Mouse (Mus musculus): ENCODE data around the gene Ephb6. TPM values are rescaled to one million over a fixed set of nuclear protein-coding genes. Genes with fewer than 3 reads are reported as not detected.

Gene Ephb6
- polyA plus RNA-seq, 1 experiment from 2014 or later, result 20.2 TPM

GRCm38 (mm10) chr6:41628180-41628579 is 22.9 kb downstream of the Ephb6 start:
- no peaks in the 10 kb centered on the region for H3K4me1 ChIP-seq (replicated peaks)

DNA sequence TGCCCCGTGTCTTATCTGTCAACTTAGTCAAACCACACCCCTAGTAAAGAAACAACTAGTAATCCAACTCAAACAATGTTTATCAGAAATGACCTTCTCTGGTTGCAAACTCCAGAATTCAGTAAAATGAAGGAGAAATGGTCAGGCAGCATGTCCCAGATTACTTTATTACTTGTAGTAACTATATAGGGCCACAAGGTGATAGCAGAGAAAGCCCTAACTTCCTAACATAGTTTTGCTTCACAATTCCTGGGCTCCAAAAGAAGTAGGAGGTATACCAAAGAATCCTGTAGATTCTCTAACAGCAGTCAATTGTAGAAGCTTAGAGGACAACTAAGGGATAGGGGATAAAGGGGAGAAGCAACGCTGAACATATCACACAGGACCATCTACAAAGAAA is 25.5 kb downstream of the Ephb6 start:
- no peaks in the 10 kb centered on the region for H3K9me3 ChIP-seq
- no peaks in the 10 kb centered on the region for H3K36me3 ChIP-seq
- no peak overlapping the region for H3K4me3 ChIP-seq (replicated peaks)
- no peak overlapping the region for H3K9ac ChIP-seq (replicated peaks)
- H3K4me1 ChIP-seq (replicated peaks), result no peaks in the 10 kb centered on the region
- no peak overlapping the region for H3K27ac ChIP-seq
- ATAC-seq (ENCODE audit: insufficient number of reproducible peaks, insufficient read depth, low FRiP score, low TSS enrichment, low read depth), result no peak
- WGBS, result 73% methylated on average over 2 of the region's 2 CpGs
- no peak overlapping the region for H3K4me2 ChIP-seq
- no peaks in the 10 kb centered on the region for H3K27me3 ChIP-seq

More at GRCm38 (mm10) chr6:41628180-41628579, 22.9 kb downstream of the Ephb6 start:
- Histone ChIP-seq H3K27ac (no peak overlapping the region), H3K9ac (replicated peaks) (no peak overlapping the region), H3K9me3 (no peaks in the 10 kb centered on the region), H3K4me2 (no peak overlapping the region), H3K36me3 (no peaks in the 10 kb centered on the region), H3K4me3 (replicated peaks) (no peak overlapping the region), H3K27me3 (no peaks in the 10 kb centered on the region)
- ATAC-seq (ENCODE audit: insufficient number of reproducible peaks, insufficient read depth, low FRiP score, low TSS enrichment, low read depth), result no peak
- WGBS, result 64% methylated on average over 1 of the region's 1 CpGs

GRCm38 (mm10) chr6:41631549-41631948 is 26.3 kb downstream of the Ephb6 start:
- Histone ChIP-seq H3K4me1 (replicated peaks) (no peaks in the 10 kb centered on the region), H3K9me3 (no peaks in the 10 kb centered on the region), H3K4me2 (no peak overlapping the region), H3K4me3 (replicated peaks) (no peak overlapping the region), H3K27me3 (no peaks in the 10 kb centered on the region), H3K36me3 (no peaks in the 10 kb centered on the region), H3K27ac (no peak overlapping the region), H3K9ac (replicated peaks) (no peak overlapping the region)
- ATAC-seq (ENCODE audit: insufficient number of reproducible peaks, insufficient read depth, low FRiP score, low TSS enrichment, low read depth), result no peak
- 87% methylated on average over 4 of the region's 4 CpGs for WGBS

GRCm38 (mm10) chr6:41635211-41635610 is 29.9 kb downstream of the Ephb6 start:
- Histone ChIP-seq H3K4me2 (no peak overlapping the region), H3K9ac (replicated peaks) (no peak overlapping the region), H3K4me3 (replicated peaks) (no peak overlapping the region), H3K27ac (no peak overlapping the region), H3K36me3 (no peaks in the 10 kb centered on the region), H3K27me3 (no peaks in the 10 kb centered on the region), H3K4me1 (replicated peaks) (no peaks in the 10 kb centered on the region), H3K9me3 (no peaks in the 10 kb centered on the region)
- 71% methylated on average over 1 of the region's 1 CpGs for whole genome bisulfite sequencing
- ATAC-seq (ENCODE audit: insufficient number of reproducible peaks, insufficient read depth, low FRiP score, low TSS enrichment, low read depth), result no peak

GRCm38 (mm10) chr6:41636178-41636577 is 30.9 kb downstream of the Ephb6 start, which contains the start of gene Trpv6:
TSS of gene Trpv6 (minus strand) at chr6:41636405.
- peak within 1 kb of the TSS; percentile 4; the same call in 1 of the 2 replicates for H3K4me2 ChIP-seq
- H3K4me1 ChIP-seq (replicated peaks), result no peaks in the 10 kb centered on the region
- H3K27ac ChIP-seq, result no peak within 1 kb of the TSS
- H3K27me3 ChIP-seq, result no peaks in the 10 kb centered on the region
- 9% methylated on average over 5 of the region's 5 CpGs for WGBS
- no peaks in the 10 kb centered on the region for H3K36me3 ChIP-seq
- no peaks in the 10 kb centered on the region for H3K9me3 ChIP-seq
- H3K4me3 ChIP-seq (replicated peaks), result no peak within 1 kb of the TSS
- no peak within 1 kb of the TSS for H3K9ac ChIP-seq (replicated peaks)
- no peak for ATAC-seq (ENCODE audit: insufficient number of reproducible peaks, insufficient read depth, low FRiP score, low TSS enrichment, low read depth)

DNA sequence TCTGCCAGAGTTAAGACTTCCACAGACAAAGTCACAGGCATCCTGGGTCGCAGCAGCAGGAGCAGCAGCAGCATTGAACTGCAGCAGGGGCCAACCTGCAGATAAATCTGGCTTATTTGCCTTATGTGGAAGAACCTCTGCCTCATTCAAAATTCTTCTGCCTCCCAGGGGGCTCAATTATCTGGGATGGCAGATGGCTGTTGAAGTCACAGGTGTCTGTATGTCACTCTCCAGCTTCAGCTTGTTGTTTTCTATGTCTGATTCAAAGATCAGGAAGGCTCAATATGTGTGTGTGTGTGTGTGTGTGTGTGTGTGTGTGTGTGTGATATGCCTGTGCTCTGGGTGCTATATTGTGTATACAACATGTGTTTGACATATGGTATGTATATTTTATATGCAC is 32.1 kb downstream of the Ephb6 start:
- WGBS, result 24% methylated on average over 1 of the region's 1 CpGs
- ATAC-seq (ENCODE audit: insufficient number of reproducible peaks, insufficient read depth, low FRiP score, low TSS enrichment, low read depth), result no peak

DNA sequence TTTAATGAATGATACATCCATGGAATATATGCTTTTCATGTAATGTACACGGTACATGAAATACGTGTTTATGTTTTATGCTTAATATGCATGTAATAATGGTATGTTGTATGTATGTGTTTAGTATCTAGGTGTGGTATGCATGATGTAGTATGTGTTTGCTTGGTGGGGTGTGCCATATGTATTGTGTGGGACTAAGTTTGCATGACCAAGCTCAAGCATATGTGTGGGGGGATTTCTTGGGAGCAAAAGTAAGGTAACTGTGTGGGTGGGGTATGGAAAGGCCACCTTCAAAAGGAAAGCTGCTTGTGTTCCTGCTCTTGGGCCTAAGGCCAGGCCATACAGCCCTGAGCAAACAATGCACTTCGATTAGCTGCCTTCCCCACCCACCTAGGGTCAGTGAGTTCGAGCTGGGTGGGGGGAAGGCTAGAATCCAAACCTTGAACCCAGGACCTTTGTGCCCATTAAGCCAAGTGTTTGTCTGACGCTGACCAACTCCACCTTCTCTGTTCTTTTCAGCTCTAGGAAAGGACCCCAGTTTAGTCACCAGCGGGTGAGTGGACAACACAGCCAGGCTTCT is 32.7 kb downstream of the Ephb6 start:
- Histone ChIP-seq H3K4me2 (no peak overlapping the region), H3K4me1 (replicated peaks) (no peaks in the 10 kb centered on the region), H3K27ac (no peak overlapping the region), H3K27me3 (no peaks in the 10 kb centered on the region), H3K9ac (replicated peaks) (no peak overlapping the region), H3K4me3 (replicated peaks) (no peak overlapping the region), H3K9me3 (no peaks in the 10 kb centered on the region), H3K36me3 (no peaks in the 10 kb centered on the region)
- no peak for ATAC-seq (ENCODE audit: insufficient number of reproducible peaks, insufficient read depth, low FRiP score, low TSS enrichment, low read depth)
- whole genome bisulfite sequencing, result 78% methylated on average over 6 of the region's 6 CpGs

More for the DNA sequence above, 32.1 kb downstream of the Ephb6 start:
- no peak overlapping the region for H3K4me3 ChIP-seq (replicated peaks)
- H3K36me3 ChIP-seq, result no peaks in the 10 kb centered on the region
- H3K4me2 ChIP-seq, result no peak overlapping the region
- H3K27ac ChIP-seq, result no peak overlapping the region
- H3K27me3 ChIP-seq, result no peaks in the 10 kb centered on the region
- no peak overlapping the region for H3K9ac ChIP-seq (replicated peaks)
- no peaks in the 10 kb centered on the region for H3K9me3 ChIP-seq
- no peaks in the 10 kb centered on the region for H3K4me1 ChIP-seq (replicated peaks)

- Histone ChIP-seq H3K27me3 (no peaks in the 10 kb centered on the region), H3K9me3 (no peaks in the 10 kb centered on the region), H3K27ac (no peak overlapping the region), H3K4me2 (no peak overlapping the region), H3K36me3 (no peaks in the 10 kb centered on the region), H3K9ac (replicated peaks) (no peak overlapping the region), H3K4me1 (replicated peaks) (no peaks in the 10 kb centered on the region), H3K4me3 (replicated peaks) (no peak overlapping the region)
- ATAC-seq (ENCODE audit: insufficient number of reproducible peaks, insufficient read depth, low FRiP score, low TSS enrichment, low read depth), result no peak
- WGBS, result 56% methylated on average over 3 of the region's 3 CpGs
Measured at GRCm38 (mm10) chr6:41640449-41640848, 35.2 kb downstream of the Ephb6 start.

- no peaks in the 10 kb centered on the region for H3K36me3 ChIP-seq
- H3K9me3 ChIP-seq, result no peaks in the 10 kb centered on the region
- no peak for ATAC-seq (ENCODE audit: insufficient number of reproducible peaks, insufficient read depth, low FRiP score, low TSS enrichment, low read depth)
- H3K9ac ChIP-seq (replicated peaks), result no peak overlapping the region
- H3K27ac ChIP-seq, result no peak overlapping the region
- WGBS, result 74% methylated on average over 6 of the region's 6 CpGs
- no peak overlapping the region for H3K4me3 ChIP-seq (replicated peaks)
- no peaks in the 10 kb centered on the region for H3K4me1 ChIP-seq (replicated peaks)
- no peak overlapping the region for H3K4me2 ChIP-seq
- H3K27me3 ChIP-seq, result no peaks in the 10 kb centered on the region
Measured at GRCm38 (mm10) chr6:41641173-41641866, 36.0 kb downstream of the Ephb6 start.

- no peak overlapping the region for H3K9ac ChIP-seq (replicated peaks)
- H3K9me3 ChIP-seq, result no peaks in the 10 kb centered on the region
- WGBS, result 85% methylated on average over 4 of the region's 4 CpGs
- H3K36me3 ChIP-seq, result no peaks in the 10 kb centered on the region
- H3K4me3 ChIP-seq (replicated peaks), result no peak overlapping the region
- H3K27me3 ChIP-seq, result no peaks in the 10 kb centered on the region
- no peak overlapping the region for H3K27ac ChIP-seq
- no peak overlapping the region for H3K4me2 ChIP-seq
- no peaks in the 10 kb centered on the region for H3K4me1 ChIP-seq (replicated peaks)
- no peak for ATAC-seq (ENCODE audit: insufficient number of reproducible peaks, insufficient read depth, low FRiP score, low TSS enrichment, low read depth)
Measured at GRCm38 (mm10) chr6:41642765-41643164, 37.5 kb downstream of the Ephb6 start.

DNA sequence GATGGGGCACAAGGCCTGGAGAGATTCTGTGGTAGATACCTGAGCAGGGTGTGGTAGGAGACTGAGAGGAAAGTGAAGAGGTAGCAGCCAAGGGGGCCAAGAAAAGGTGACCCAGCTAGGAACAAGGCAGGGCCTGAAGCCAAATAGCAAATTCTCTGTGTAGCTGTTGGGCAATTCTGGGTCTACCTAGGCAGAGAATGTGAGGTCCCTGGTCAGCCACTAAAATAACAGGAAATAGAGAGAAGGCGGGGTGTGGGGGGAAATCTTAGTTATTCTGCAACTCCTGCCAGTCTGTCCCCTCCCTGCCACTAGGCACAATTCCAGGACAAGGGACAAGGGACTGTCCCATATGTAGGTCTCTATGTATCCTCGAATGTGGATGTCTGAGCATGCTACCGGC is 37.9 kb downstream of the Ephb6 start:
- Histone ChIP-seq H3K9me3 (no peaks in the 10 kb centered on the region), H3K4me2 (no peak overlapping the region), H3K27ac (no peak overlapping the region), H3K4me1 (replicated peaks) (no peaks in the 10 kb centered on the region), H3K27me3 (no peaks in the 10 kb centered on the region), H3K4me3 (replicated peaks) (no peak overlapping the region), H3K36me3 (no peaks in the 10 kb centered on the region), H3K9ac (replicated peaks) (no peak overlapping the region)
- 93% methylated on average over 3 of the region's 3 CpGs for WGBS
- ATAC-seq (ENCODE audit: insufficient number of reproducible peaks, insufficient read depth, low FRiP score, low TSS enrichment, low read depth), result no peak

GRCm38 (mm10) chr6:41646220-41646619 is 40.9 kb downstream of the Ephb6 start:
- Histone ChIP-seq H3K9ac (replicated peaks) (no peak overlapping the region), H3K4me3 (replicated peaks) (no peak overlapping the region), H3K27me3 (no peaks in the 10 kb centered on the region), H3K27ac (no peak overlapping the region), H3K4me1 (replicated peaks) (no peaks in the 10 kb centered on the region), H3K4me2 (no peak overlapping the region), H3K9me3 (no peaks in the 10 kb centered on the region), H3K36me3 (no peaks in the 10 kb centered on the region)
- no peak for ATAC-seq (ENCODE audit: insufficient number of reproducible peaks, insufficient read depth, low FRiP score, low TSS enrichment, low read depth)
- 93% methylated on average over 3 of the region's 3 CpGs for WGBS
